Mouse (Mus musculus) limb, embryonic 11.5 days (tissue): ENCODE results near the gene Eno2. TPM values are rescaled to one million over a fixed set of nuclear protein-coding genes. Genes with fewer than 3 reads are reported as not detected.

ENCODE experiments used
- ATAC-seq: fragments of 200-750 bp; cut with Nextera tagmentation; 2 replicates; pipeline ENCODE4 v1.8.0; 2017; ENCODE audit warnings: low read depth; ENCODE audit not compliant: insufficient number of reproducible peaks, low FRiP score, low TSS enrichment
- DNase-seq: peaks from one replicate; pipeline ENCODE4 v3.0.0-alpha.2; 2015; ENCODE audit warnings: low spot score
- H3K27ac ChIP-seq: fragments of 300-500 bp; sonication (generic); replicated peaks from 2 replicates; pipeline ENCODE4 v1.5.1; 2014; ENCODE audit warnings: low read depth, mild to moderate bottlenecking, low read length
- H3K27me3 ChIP-seq: fragments of 300-500 bp; sonication (generic); 2 replicates; pipeline ENCODE4 v1.6.1; 2014; ENCODE audit warnings: mild to moderate bottlenecking, low read length, mixed read lengths; ENCODE audit not compliant: control insufficient read depth, insufficient read depth
- H3K36me3 ChIP-seq: fragments of 300-500 bp; sonication (generic); 2 replicates; pipeline ENCODE4 v1.6.1; 2014; ENCODE audit warnings: mild to moderate bottlenecking, low read length, moderate library complexity, mixed read lengths; ENCODE audit not compliant: control insufficient read depth, insufficient read depth
- H3K4me1 ChIP-seq: fragments of 300-500 bp; sonication (generic); 2 replicates; pipeline ENCODE4 v1.6.1; 2014; ENCODE audit warnings: low read length, mixed read lengths; ENCODE audit not compliant: control insufficient read depth, insufficient read depth
- H3K4me2 ChIP-seq: fragments of 300-500 bp; sonication (generic); 2 replicates; pipeline ENCODE4 v1.6.1; 2014; ENCODE audit warnings: low read depth, mild to moderate bottlenecking, moderate library complexity; ENCODE audit not compliant: severe bottlenecking
- H3K4me3 ChIP-seq: fragments of 300-500 bp; sonication (generic); 2 replicates; pipeline ENCODE4 v1.5.1; 2014; ENCODE audit warnings: low read depth, low read length
- H3K9ac ChIP-seq: fragments of 300-500 bp; sonication (generic); 2 replicates; pipeline ENCODE4 v1.6.1; 2014; ENCODE audit warnings: mild to moderate bottlenecking, low read length
- H3K9me3 ChIP-seq: fragments of 300-500 bp; sonication (generic); 2 replicates; pipeline ENCODE4 v1.6.1; 2016; ENCODE audit warnings: low read length; ENCODE audit not compliant: control insufficient read depth
- WGBS: fragments of 180-500 bp; shearing (Covaris S2); extraction: QIAGEN DNeasy Blood & Tissue Kit; methylation state at CpG from one replicate; pipeline ENCODE4 v1.1.7; 2014; 5-methylcytosine and 5-hydroxymethylcytosine counted together
- polyA plus RNA-seq: library from polyadenylated mRNA; unstranded; fragments of >200 nt; fragmentation: Nextera tagmentation; extraction: Ambion mirVana; gene quantifications from 2 replicates; pipeline ENCODE4 v1.2.1, GENCODE M21; 2014

The Eno2 gene
- 1.8 and 3.0 TPM in 2 replicates for polyA plus RNA-seq

GRCm38 (mm10) chr6:124769101-124769765 is at the start of gene Eno2:
Eno2 (minus strand) TSS chr6:124769673.
- Histone ChIP-seq H3K9ac (peak within 1 kb of the TSS; percentile 50), H3K27me3 (peaks cover 25% of the 10 kb centered on the region), H3K9me3 (no peaks in the 10 kb centered on the region)

GRCm38 (mm10) chr6:124817971-124818370 is 48.5 kb upstream of the Eno2 start:
- Histone ChIP-seq H3K4me2 (no peak overlapping the region), H3K27me3 (no peaks in the 10 kb centered on the region), H3K4me3 (no peak overlapping the region), H3K36me3 (peaks cover 46% of the 10 kb centered on the region), H3K9ac (no peak overlapping the region), H3K27ac (no peak overlapping the region), H3K4me1 (0 out of 2 replicates have a peak, but pooled peaks cover 8% of the 10 kb centered on the region), H3K9me3 (no peaks in the 10 kb centered on the region)
- no peak for ATAC-seq
- no peak for DNase-seq
- WGBS: 96% methylated on average over 8 of the region's 8 CpGs

More at GRCm38 (mm10) chr6:124769101-124769765, at the start of gene Eno2:
- H3K4me2 ChIP-seq: peak within 1 kb of the TSS; percentile 91
- H3K36me3 ChIP-seq: no peaks in the 10 kb centered on the region
- DNase-seq (peak; percentile 61), ATAC-seq (peak; percentile 73)
- peaks cover 13% of the 10 kb centered on the region; the same call in 1 of the 2 replicates for H3K4me1 ChIP-seq
- H3K4me3 ChIP-seq: peak within 1 kb of the TSS; percentile 44
- no peak within 1 kb of the TSS for H3K27ac ChIP-seq
- WGBS: 1% methylated on average over 54 of the region's 54 CpGs

- 0 out of 2 replicates have a peak, but pooled peaks cover 8% of the 10 kb centered on the region for H3K4me1 ChIP-seq
- H3K27ac ChIP-seq: no peak overlapping the region
- no peak overlapping the region for H3K9ac ChIP-seq
- H3K4me2 ChIP-seq: no peak overlapping the region
- H3K4me3 ChIP-seq: no peak overlapping the region
- no peak for ATAC-seq
- H3K36me3 ChIP-seq: peaks cover 47% of the 10 kb centered on the region
- no peak for DNase-seq
- WGBS: 98% methylated on average over 8 of the region's 8 CpGs
- no peaks in the 10 kb centered on the region for H3K27me3 ChIP-seq
- no peaks in the 10 kb centered on the region for H3K9me3 ChIP-seq
These were observed 48.1 kb upstream of the Eno2 start for GRCm38 (mm10) chr6:124817563-124817962.

- Histone ChIP-seq H3K4me2 (no peak overlapping the region), H3K9ac (no peak overlapping the region), H3K27me3 (no peaks in the 10 kb centered on the region), H3K36me3 (peaks cover 43% of the 10 kb centered on the region), H3K4me1 (peaks cover 11% of the 10 kb centered on the region; the same call in 1 of the 2 replicates), H3K27ac (no peak overlapping the region), H3K4me3 (no peak overlapping the region), H3K9me3 (no peaks in the 10 kb centered on the region)
- no peak for ATAC-seq
- no peak for DNase-seq
- 98% methylated on average over 11 of the region's 11 CpGs for WGBS
These were observed 47.7 kb upstream of the Eno2 start for GRCm38 (mm10) chr6:124817125-124817524.

GRCm38 (mm10) chr6:124816611-124817010 is 47.1 kb upstream of the Eno2 start:
- no peak overlapping the region for H3K9ac ChIP-seq
- DNase-seq (no peak), ATAC-seq (no peak)
- no peak overlapping the region for H3K4me3 ChIP-seq
- no peak overlapping the region for H3K4me2 ChIP-seq
- H3K9me3 ChIP-seq: no peaks in the 10 kb centered on the region
- H3K27ac ChIP-seq: no peak overlapping the region
- H3K27me3 ChIP-seq: no peaks in the 10 kb centered on the region
- peaks cover 44% of the 10 kb centered on the region for H3K36me3 ChIP-seq
- H3K4me1 ChIP-seq: peaks cover 12% of the 10 kb centered on the region; the same call in 1 of the 2 replicates
- WGBS: 92% methylated on average over 4 of the region's 4 CpGs

- 71% methylated on average over 9 of the region's 9 CpGs for WGBS
- H3K4me2 ChIP-seq: no peak overlapping the region; the same call in 1 of the 2 replicates
- no peaks in the 10 kb centered on the region for H3K27me3 ChIP-seq
- peaks cover 12% of the 10 kb centered on the region; the same call in 1 of the 2 replicates for H3K4me1 ChIP-seq
- H3K36me3 ChIP-seq: peaks cover 38% of the 10 kb centered on the region
- no peaks in the 10 kb centered on the region for H3K9me3 ChIP-seq
- ATAC-seq: no peak
- H3K9ac ChIP-seq: no peak overlapping the region
- H3K27ac ChIP-seq: no peak overlapping the region
- no peak for DNase-seq
- H3K4me3 ChIP-seq: no peak overlapping the region
These were observed 45.6 kb upstream of the Eno2 start for GRCm38 (mm10) chr6:124814858-124815774.

GRCm38 (mm10) chr6:124814448-124814847 is 45.0 kb upstream of the Eno2 start:
- H3K9ac ChIP-seq: no peak overlapping the region

GRCm38 (mm10) chr6:124813933-124814332 is 44.5 kb upstream of the Eno2 start, which contains the start of gene Tpi1:
Tpi1 (minus strand) TSS chr6:124814296.
- H3K27ac ChIP-seq: peak within 1 kb of the TSS; percentile 82
- peak within 1 kb of the TSS; percentile 82 for H3K4me2 ChIP-seq
- peak; percentile 84 for ATAC-seq
- H3K9ac ChIP-seq: peak within 1 kb of the TSS; percentile 83
- peaks cover 16% of the 10 kb centered on the region; the same call in 1 of the 2 replicates for H3K4me1 ChIP-seq
- peak within 1 kb of the TSS; percentile 91 for H3K4me3 ChIP-seq
- peak; percentile 92 for DNase-seq
- WGBS: under 1% methylated on average over 22 of the region's 22 CpGs
- no peaks in the 10 kb centered on the region for H3K9me3 ChIP-seq
- no peaks in the 10 kb centered on the region for H3K27me3 ChIP-seq
- peaks cover 29% of the 10 kb centered on the region for H3K36me3 ChIP-seq

More at GRCm38 (mm10) chr6:124814448-124814847, 45.0 kb upstream of the Eno2 start:
- Histone ChIP-seq H3K4me1 (peaks cover 16% of the 10 kb centered on the region; the same call in 1 of the 2 replicates), H3K4me3 (peak overlapping the region; percentile 91), H3K4me2 (peak overlapping the region; percentile 82), H3K36me3 (peaks cover 32% of the 10 kb centered on the region), H3K27ac (no peak overlapping the region), H3K27me3 (no peaks in the 10 kb centered on the region), H3K9me3 (no peaks in the 10 kb centered on the region)
- DNase-seq (no peak), ATAC-seq (peak; percentile 45; the same call in 1 of the 2 replicates)
- 34% methylated on average over 8 of the region's 8 CpGs for WGBS
